Mouse (Mus musculus) megakaryocyte-erythroid progenitor cell, adult 5 weeks (primary cell): ENCODE measurements around the gene Dchs1. TPM values are rescaled to one million over a fixed set of nuclear protein-coding genes. Genes with fewer than 3 reads are reported as not detected.

Experiments used
- polyA plus RNA-seq: library from polyadenylated mRNA; stranded (reverse); fragments of >175 nt; gene quantifications from 2 replicates; pipeline ENCODE4 v1.2.3, GENCODE M21; 2012

The Dchs1 gene
- polyA plus RNA-seq = 0.06 and 0.19 TPM in 2 replicates

DNA sequence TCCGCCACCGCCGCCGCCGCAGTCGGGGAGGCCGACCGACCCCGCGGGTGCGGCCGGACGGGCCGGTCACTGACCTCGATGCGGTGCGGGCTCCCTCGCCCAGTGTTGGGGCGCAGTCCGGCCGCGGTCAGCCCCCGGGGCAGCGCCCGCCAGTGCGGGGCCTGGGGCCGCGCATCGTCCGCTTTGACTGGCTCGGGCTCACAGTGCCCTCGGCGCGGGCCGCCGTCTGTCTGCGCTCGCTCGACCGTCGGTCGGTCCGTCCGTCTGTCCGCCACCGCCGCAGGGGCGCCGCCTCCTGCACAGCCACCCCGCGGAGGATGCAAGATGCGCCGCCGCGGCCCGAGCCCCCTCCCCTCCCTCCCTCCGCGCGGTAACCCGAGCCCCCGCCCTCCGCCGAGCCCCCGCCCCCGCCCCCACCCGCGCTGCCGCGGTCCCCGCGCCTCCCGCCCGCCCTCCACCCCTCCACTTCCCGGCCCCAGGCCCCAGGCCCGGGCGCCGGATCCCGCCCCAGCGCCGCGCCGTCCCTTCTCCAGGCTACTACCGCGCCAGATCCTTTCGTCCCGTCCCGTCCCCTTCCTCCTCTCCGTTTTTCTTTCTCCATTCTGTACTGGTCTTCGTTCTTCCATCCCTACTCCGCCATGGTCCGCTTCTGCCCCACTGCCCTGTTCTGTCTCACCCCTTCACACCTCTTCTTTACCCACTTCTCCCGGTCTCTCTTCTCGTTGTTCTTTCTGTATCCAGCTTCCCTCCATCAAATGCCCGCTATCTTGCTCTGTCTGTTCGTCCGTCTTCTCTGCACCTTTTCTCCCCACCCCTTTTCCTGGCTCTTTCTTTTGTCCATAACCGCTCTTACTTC, at the start of gene Dchs1:
Dchs1 (minus strand) TSS at position 370 of the 856 bp plus-strand sequence.

DNA sequence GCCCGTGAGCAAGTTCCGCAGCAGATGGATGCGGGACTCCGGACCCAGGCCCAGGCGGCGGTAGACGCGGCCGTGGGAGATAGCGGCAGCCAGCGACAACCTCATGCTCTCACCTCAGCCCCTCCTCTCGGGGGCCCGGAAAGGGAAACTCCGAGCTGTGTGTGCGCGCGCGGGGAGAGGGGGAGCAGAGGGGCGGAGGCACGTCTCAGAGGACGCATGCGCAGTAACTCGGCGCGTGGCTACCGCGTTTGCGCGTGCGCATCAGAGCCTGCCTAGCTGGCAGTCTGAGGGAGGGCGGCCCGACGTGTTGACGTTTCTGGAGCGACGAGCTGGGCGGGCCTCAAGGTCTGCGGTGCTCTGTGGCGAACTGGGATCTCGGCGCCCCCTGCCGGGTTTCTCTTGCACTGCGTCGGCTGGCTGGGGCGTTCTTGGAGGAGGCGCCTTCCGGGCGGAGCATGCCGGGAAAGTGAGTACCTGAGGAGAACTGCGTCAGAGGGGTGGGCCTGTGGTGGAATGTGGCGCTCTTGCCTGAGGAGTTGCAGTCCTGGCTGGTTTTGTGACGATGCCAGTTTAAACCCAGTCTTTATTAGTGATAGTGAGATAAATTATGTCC, 23.5 kb upstream of the Dchs1 start, which contains the start of gene Mrpl17:
Mrpl17 (minus strand) TSS at position 223 of the 613 bp plus-strand sequence.

DNA sequence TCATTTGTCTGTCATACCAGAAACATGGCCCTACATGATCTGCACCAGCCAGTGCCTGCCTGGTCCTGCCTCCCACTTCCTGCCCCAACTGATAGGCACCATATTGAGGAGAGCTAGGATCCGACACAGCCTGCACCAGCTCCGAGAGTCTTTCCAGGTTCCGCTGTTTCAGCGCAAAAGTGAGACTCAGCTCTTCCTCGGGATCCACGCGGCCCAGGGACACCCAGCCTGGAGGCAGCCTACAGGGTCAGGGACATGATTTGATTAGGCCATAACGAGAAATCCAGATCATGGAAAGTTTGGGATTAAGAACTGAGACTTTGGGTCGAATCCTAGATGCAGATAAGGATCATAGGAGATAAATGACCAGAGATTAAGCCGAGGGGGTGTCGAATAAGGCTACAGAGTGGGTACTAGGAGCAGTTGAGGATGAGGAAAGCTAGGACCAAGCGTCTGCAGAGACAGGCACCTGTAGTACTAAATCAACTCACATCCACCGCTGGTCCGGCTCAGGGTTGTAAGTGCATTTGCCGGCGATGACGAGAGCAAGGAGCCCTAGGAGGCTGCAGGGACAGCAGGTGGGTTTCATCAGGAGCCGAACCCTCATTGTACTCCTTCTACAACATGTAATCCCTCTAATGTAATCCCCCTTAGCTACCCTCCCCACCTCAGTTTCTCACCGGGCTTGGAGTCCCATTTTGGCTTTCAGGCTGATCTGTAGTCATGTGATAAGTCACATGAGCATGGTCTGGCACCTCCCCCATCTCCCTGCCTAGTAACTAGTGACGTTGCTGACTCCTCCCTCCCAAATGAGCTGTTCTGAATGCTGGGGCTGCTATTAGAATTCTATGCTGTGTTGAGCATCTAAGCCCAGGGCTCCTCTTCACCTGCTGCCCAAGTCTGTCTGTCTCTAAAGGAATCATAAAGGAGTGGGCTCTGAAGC, 35.7 kb downstream of the Dchs1 start, which contains the start of gene Tpp1:
Tpp1 (minus strand) TSS at position 745 of the 943 bp plus-strand sequence.

DNA sequence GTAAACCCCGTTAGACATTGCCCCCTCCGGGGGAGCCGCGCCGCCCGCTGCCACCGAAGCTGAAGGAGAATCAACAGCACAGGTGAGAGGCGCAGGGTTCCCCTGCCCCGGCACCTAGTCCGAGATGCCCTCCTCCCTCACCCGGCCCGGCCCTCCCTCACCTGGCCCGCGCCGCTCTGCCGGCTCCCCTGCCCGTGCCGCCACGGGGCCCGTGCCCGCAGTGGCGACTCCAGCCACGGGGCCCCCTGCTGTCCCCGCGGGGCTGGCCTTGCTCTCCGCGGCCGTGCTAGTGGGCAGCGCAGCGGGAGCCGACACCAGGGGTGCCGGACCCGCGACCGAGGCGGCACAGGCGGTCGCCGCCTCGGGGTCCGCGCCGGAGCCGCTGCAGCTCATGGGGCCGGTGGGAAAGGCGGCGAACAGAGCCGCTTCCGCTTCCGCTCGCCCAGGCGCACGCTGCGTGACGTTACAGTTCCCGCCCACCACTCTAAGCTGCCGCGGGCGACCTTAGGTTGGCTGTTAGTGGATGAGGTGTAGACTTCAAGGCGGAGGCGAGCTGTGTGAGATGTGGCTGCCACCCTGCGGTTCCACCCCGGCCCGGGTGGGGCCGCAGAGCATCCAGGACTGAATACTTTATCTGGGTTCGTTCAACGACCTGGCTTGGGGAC, 43.4 kb downstream of the Dchs1 start, which contains the start of gene Taf10:
Taf10 (minus strand) TSS at position 436 of the 665 bp plus-strand sequence.

DNA sequence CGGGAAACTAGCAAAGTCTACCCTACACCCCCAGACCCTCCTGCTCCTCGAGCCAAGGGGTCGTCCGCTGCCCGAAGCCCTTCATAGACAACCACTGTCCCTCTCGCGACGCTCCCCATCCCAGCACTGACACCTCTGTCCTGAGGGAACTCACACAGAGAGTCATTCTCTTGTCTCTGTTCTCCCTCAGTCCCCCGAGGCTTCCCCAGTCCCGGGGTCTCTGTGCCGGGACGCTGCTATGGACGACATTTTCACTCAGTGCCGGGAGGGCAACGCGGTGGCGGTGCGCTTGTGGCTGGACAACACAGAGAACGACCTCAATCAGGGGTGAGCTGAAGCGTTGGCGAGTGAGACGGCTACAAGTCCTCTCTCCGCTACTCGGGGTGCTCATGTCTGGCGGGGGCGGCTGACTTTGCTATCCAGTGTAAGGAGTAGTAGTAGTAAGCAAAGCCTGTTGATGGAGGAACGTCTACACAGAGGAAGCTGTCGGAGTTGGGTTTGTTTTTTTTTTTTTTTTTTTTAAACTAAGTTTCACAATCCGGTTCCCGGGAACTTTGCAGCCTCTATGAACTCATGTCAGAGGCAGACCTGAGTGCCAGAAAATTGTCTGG, 50.4 kb downstream of the Dchs1 start, which contains the start of gene Rrp8:
Rrp8 (minus strand) TSS at position 475 of the 611 bp plus-strand sequence.

DNA sequence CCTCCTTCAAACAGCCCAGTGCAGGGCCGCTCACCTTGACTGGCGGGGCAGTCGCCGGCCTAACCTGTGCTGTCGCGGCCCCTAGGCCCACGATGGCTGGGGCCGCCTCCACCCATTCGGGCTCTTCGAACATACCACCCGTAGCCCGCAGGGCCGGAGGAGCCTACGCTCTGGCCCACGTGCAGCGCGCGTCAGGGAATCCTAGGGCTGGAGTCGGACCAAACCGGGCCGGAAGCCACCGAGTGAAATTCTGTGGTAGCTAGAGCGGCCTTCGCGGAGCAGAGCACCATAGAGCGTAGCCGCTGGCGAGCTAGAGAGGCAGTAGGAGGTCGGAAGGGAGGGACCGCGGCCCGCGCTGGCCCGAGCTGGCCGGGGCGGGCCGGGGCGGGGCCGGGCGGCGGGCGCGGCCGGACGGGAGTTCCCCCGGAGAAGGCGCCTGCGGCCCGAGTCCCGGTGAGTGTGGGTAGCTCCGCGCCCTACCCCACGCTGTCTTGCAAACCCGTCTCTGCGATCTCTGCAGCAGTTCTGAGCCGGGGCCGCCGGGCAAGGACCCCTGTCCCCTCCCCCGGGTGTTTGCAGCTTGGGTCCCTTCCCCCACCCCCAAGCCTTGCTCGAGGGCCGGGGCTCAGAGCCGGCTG, 51.1 kb downstream of the Dchs1 start, which contains the start of gene Ilk:
Ilk (plus strand) TSS at position 329 of the 638 bp plus-strand sequence.

Other genes with a start within 250 kb of the Dchs1 start
- 18.2 and 20.3 TPM in 2 replicates for gene Smpd1, start 233.3 kb downstream of the Dchs1 start, polyA plus RNA-seq
- gene Apbb1, start 206.0 kb downstream of the Dchs1 start, polyA plus RNA-seq = 0.54 and 1.1 TPM in 2 replicates
- not detected in 2 replicates for gene Hpx, start 187.5 kb downstream of the Dchs1 start, polyA plus RNA-seq
- gene Trim3, start 154.1 kb downstream of the Dchs1 start, polyA plus RNA-seq = 10.2 and 10.6 TPM in 2 replicates
- gene Timm10b, start 147.6 kb downstream of the Dchs1 start, polyA plus RNA-seq = 178 and 270 TPM in 2 replicates
- 80.3 and 83.8 TPM in 2 replicates for gene Arfip2, start 147.2 kb downstream of the Dchs1 start, polyA plus RNA-seq
- 87.9 and 116 TPM in 2 replicates for gene Gm45799, start 147.1 kb downstream of the Dchs1 start, polyA plus RNA-seq
- 0.23 and 0.38 TPM in 2 replicates for gene Dnhd1, start 136.8 kb downstream of the Dchs1 start, polyA plus RNA-seq
- 47.1 and 54.7 TPM in 2 replicates for gene Ilk, start 51.1 kb downstream of the Dchs1 start, polyA plus RNA-seq
- 18.9 and 33.4 TPM in 2 replicates for gene Rrp8, start 50.3 kb downstream of the Dchs1 start, polyA plus RNA-seq
- 290 and 304 TPM in 2 replicates for gene Taf10, start 43.3 kb downstream of the Dchs1 start, polyA plus RNA-seq
- 35.6 and 36.7 TPM in 2 replicates for gene Tpp1, start 35.4 kb downstream of the Dchs1 start, polyA plus RNA-seq
- 84.2 and 99.0 TPM in 2 replicates for gene Mrpl17, start 23.4 kb upstream of the Dchs1 start, polyA plus RNA-seq
- 0.24 and 1.4 TPM in 2 replicates for gene Gm4070, start 166.3 kb upstream of the Dchs1 start, polyA plus RNA-seq